Mouse (Mus musculus) bone marrow macrophage, adult 2 months (primary cell): ENCODE data around the gene Mettl8.

Source experiments
- CTCF ChIP-seq: IDR thresholded peaks from 2 replicates; pipeline ENCODE4 v1.5.1; 2012; ENCODE audit warnings: low read depth, mild to moderate bottlenecking, low read length, moderate library complexity
- POLR2A ChIP-seq: IDR thresholded peaks from 2 replicates; pipeline ENCODE4 v1.6.1; 2012; ENCODE audit warnings: mild to moderate bottlenecking, low read depth, low read length, borderline replicate concordance

DNA sequence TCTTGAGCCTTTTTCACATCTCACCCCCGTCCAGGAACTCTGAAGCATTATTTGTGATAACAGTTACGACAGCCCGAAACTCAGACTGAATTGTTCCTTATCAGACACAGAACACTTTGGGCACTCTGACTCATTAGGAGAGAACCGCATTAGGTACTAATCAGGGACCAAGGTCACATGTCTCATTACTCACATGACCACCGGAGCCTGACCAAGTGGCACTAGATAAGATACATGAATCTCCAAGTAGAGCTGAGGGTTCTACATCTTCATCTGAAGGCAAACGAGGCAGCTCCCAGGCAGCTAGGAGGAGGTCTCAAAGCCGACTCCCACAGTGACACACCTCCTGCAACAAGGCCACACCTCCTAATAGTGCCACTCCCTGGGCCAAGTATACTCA lies 40.8 kb upstream of the Mettl8 start:
- TF ChIP-seq CTCF = no peak
- no peak for TF ChIP-seq POLR2A
